Mouse (Mus musculus): ENCODE results near the gene Srf.
"Not testable (repeated sequence)": the region's sequence is repeated elsewhere in the genome, so short reads cannot be mapped to it uniquely, and the experiment has no call there.

Srf gene

DNA sequence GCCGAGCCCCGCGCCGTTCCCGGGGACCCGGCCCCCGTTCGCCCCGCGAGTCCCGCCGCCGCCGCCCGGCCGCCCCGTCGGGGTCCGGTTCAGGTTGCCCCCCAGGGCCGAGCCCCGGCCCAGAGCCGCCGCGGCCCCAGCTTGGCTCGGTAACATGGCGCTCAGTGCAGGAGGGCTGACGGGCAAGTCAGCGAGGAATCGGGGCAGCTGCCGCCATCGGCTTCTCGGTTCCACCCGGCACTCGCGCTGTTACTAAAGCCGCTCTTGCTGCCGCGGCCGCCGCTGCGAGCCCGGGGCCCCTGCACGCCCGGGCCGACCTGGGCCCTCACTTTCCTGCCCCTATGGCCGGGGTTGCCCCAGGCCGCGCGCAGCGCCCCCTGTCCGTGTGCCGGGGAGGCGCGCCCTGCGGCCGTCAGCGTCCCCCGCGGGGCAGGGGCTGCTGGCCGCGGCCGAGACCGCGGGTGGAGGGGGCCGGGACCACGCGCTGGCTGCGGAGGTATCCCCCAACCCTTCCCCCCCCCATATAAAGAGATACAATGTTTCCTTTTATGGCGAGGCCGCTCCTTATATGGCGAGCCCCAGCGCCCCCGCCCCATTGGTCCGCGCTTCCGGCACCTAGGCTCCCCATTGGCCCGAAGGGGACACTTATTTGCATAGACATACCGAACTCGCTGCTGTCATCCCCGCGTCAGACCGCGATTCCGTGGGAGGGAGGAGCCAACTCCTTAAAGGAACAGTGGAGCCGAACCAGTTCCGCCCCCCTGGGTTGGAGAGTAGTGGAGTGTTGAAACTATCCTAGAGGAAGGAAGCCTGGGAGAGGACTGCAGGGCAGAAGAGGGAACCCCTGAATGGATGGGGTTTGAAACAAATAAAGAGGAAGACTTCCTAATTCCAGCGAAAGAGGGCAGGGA lies at the start of gene Srf:
Gene Srf, minus strand, starts transcription at position 503 of the 911 bp plus-strand sequence.
- DNase-seq (ENCODE audit: low spot score in 2 of 2), result peak; percentile 99

DNA sequence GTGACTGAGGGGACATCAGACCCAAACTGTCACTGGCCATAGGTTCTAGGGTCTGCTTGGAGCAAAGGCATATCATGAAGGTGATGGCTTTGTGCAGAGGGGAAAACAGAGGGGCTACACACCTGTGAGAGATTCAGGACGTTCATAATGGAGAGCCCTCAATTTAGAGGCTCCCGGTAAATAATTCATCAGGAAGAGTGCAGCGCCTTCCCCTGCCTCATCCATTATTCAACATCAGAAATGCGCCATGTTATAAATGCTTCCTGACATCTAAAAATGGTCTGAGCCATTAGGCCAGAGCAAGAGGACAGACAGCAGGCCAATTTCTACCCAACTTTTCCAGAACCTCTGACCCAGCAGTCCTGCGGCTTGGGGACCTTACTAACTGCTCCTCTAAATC lies 49.2 kb upstream of the Srf start:
- no peak for DNase-seq (ENCODE audit: low spot score in 2 of 2)

DNA sequence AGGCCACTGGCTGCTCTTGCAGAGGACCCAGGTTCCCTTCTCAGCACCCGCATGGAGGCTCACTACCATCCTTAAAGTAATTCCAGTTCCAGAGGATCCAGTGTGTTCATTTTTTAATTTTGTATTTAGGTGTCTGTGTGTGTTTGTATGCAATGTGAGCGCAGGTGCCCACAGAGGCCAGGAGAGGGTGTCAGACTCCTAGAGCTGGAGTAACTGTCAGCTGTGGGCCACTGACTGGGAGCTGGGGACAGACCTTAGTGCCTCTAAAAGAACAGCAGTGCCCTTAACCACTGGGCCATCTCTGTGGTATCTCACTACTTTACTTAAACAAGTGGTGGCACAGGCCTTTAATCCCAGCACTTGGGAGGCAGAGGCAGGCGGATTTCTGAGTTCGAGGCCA lies 47.3 kb upstream of the Srf start:
- DNase-seq (ENCODE audit: low spot score in 2 of 2), result no peak

GRCm38 (mm10) chr17:46602212-46602611 lies 46.2 kb upstream of the Srf start:
- no peak for DNase-seq (ENCODE audit: low spot score in 2 of 2)

GRCm38 (mm10) chr17:46600569-46600968 lies 44.6 kb upstream of the Srf start:
- no peak for DNase-seq (ENCODE audit: low spot score in 2 of 2)

GRCm38 (mm10) chr17:46598963-46599362 lies 43.0 kb upstream of the Srf start:
- peak in 1 of 2 experiments; percentile 26 for DNase-seq (ENCODE audit: low spot score in 2 of 2)

DNA sequence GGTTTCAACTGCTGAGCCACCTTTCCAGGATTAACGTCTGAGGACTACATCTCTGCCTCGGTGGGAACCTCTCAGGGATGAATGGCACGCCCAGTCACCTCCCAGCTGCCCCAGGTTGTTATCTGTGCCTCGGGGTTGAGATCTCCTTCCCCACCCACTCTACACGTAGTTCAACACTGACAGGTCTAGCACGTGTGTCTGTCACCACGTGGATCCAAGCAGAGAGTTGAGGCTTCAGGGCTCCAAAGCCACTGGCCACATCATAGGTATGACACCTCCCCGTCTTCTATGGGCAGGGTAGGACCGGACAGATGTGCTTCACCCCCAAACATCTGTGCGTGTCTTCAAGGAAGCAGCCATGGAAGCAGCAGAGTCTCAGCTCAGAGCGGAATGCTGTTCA lies 42.0 kb upstream of the Srf start:
- no peak for DNase-seq (ENCODE audit: low spot score in 2 of 2)

- DNase-seq (ENCODE audit: low spot score in 2 of 2), result peak; percentile 26 to 36
Observed at GRCm38 (mm10) chr17:46595336-46595735, 39.4 kb upstream of the Srf start.

DNA sequence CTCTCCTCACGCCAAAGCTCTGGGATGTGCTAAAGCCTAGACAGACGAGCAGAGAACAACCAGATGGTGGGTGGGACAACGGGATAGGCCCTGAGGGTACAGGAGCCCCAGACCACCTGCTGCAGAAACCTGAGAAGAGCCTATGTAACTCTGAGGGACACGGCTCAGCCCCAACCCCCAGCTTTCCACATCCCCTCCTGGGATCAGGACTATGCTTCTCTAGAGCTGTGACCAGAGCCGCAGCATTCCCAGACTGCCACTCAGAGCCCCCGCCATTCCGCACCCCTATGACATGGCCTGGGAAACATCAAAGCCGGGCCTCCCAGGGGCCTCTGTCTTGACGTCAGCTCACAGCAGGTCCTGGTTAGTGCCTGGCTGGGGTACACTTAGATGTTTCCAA lies 38.6 kb upstream of the Srf start:
- no peak for DNase-seq (ENCODE audit: low spot score in 2 of 2)

GRCm38 (mm10) chr17:46593124-46593523 lies 37.1 kb upstream of the Srf start:
- no peak for DNase-seq (ENCODE audit: low spot score in 2 of 2)

- DNase-seq (ENCODE audit: low spot score in 2 of 2), result no peak
Observed at GRCm38 (mm10) chr17:46591406-46591805, 35.4 kb upstream of the Srf start.

- DNase-seq (ENCODE audit: low spot score in 2 of 2), result no peak
Observed at GRCm38 (mm10) chr17:46590439-46590838, 34.5 kb upstream of the Srf start.

DNA sequence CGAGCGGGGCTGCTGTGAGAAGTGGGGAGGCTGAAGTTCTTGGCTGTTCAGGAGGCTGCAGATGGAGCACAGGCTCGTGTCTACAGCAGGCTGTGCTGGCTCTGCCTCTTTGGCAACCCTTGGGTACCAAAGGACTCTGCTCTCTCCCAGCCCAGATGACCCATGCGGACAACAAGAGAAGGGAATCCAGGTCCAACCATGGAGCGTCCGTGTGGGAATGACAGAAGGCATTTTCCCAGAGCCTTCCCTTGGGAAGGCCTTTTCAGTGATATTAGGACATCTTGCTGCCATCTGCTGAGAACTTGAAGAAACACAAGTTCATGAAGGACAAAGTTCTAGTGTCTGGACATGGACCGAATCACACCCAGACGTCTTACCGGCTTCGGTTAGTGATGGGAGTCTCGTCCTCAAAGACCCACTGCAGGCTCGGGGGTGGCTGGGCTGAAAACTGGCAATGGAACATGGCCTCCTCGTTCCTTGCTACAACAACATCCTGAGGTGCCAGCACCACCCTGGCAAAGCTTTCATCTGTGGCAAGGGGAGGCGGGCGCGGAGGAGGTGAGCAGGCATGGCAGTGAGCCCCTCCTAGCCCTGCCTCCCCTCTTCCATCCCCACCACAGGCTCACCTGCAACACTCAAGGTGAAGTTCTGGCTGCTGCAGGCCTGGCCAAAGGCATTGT lies 33.8 kb upstream of the Srf start:
- DNase-seq (ENCODE audit: low spot score in 2 of 2), result no peak

- no peak for DNase-seq (ENCODE audit: low spot score in 2 of 2)
Observed at GRCm38 (mm10) chr17:46588913-46589312, 32.9 kb upstream of the Srf start.

- DNase-seq (ENCODE audit: low spot score in 2 of 2), result no peak
Observed at GRCm38 (mm10) chr17:46588173-46588572, 32.2 kb upstream of the Srf start.

- DNase-seq (ENCODE audit: low spot score in 2 of 2), result no peak
Observed at GRCm38 (mm10) chr17:46586327-46586726, 30.4 kb upstream of the Srf start.

GRCm38 (mm10) chr17:46578650-46579049 lies 22.7 kb upstream of the Srf start:
- DNase-seq (ENCODE audit: low spot score in 2 of 2), result no peak

- peak in 1 of 2 experiments; percentile 14 for DNase-seq (ENCODE audit: low spot score in 2 of 2)
Observed at GRCm38 (mm10) chr17:46576070-46576469, 20.1 kb upstream of the Srf start.

- DNase-seq (ENCODE audit: low spot score in 2 of 2), result no peak
Observed at GRCm38 (mm10) chr17:46574535-46574934, 18.6 kb upstream of the Srf start.

GRCm38 (mm10) chr17:46571005-46571404 lies 15.0 kb upstream of the Srf start:
- DNase-seq (ENCODE audit: low spot score in 2 of 2), result no peak

GRCm38 (mm10) chr17:46559146-46559545 lies 3.2 kb upstream of the Srf start:
- DNase-seq (ENCODE audit: low spot score in 2 of 2), result no peak

DNA sequence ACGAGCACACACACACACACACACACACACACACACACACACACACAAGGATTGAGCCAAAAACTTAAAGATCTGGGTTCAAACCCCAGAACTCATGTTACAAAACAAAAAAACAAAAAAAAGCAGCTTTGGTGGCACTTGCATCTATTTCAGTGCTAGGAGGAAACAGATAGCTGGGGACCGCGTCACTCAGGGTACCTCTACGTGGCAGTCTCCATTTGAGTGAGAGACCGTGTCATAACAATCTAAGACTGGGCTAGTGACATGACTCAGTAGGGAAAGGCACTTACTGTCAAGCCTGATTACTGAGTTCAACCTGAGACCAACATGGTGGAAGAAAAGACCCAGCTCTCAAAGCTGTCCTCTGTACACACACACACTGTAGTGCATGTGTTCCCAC lies 2.2 kb upstream of the Srf start:
- DNase-seq (ENCODE audit: low spot score in 2 of 2), result no peak

DNA sequence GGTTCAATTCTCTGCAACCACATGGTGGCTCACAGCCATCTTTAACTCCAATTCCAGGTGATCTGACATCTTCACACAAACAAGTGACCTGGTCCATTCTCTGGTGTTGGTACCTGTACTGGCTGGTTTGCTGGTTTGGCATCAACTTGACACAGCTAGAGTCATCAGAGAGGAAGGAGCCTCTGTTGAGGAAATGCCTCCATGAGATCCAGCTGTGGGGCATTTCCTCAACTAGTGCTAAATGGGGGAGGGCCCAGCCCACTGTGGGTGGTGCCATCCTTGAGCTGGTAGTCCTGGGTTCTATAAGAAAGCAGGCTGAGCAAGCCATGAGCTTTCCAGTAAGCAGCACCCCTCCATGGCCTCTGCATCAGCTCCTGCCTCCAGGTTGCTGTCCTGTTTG lies 1.3 kb upstream of the Srf start:
- DNase-seq (ENCODE audit: low spot score in 2 of 2), result not testable (repeated sequence)
